Mouse (Mus musculus): ENCODE data around the gene Metap1. TPM values are rescaled to one million over a fixed set of nuclear protein-coding genes. Genes with fewer than 3 reads are reported as not detected.

The Metap1 gene
- polyA plus RNA-seq (2014; fragmentation: Illumina TruSeq; extraction: RNeasy Lipid Tissue Mini Kit (QIAGEN cat#74804); ENCODE audit: insufficient read depth, low read depth, low replicate concordance): 14.4 TPM

DNA sequence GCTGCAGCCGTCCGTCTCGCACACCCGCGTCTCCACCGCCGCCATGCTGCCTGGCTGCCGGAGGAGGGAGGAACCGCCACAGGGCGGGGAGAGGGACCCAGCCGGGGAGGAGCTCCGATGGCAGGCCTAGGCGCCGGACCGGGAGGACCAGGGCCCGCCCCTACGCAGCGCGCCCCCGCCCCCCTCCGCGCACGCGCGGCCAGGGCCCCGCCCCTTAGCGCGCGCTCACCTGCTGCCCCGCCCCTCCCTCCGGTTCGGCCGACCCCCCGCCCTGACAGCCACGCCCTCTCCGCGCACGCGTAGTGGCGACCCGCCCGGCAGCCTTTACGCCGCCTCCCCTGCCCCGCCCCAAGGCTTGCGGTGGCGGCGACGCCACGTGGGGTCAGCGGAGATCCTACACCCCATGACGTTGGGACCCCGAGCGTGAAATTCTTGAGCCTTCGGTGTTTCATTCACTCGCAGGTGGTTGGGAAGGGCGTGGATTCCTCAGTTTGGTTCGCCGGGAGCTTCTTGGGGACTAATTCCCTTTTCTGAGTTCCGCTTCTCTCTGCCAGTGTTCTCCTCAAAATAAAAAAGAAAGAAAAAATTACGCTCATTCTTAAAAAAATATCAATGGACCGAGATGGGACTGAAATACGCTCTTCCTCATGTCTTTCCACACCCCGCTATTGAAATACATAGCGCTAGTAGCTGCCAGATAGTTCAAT is at the start of gene Metap1:
TSS of gene Metap1 (minus strand) at position 189 of the 707 bp plus-strand sequence.

DNA sequence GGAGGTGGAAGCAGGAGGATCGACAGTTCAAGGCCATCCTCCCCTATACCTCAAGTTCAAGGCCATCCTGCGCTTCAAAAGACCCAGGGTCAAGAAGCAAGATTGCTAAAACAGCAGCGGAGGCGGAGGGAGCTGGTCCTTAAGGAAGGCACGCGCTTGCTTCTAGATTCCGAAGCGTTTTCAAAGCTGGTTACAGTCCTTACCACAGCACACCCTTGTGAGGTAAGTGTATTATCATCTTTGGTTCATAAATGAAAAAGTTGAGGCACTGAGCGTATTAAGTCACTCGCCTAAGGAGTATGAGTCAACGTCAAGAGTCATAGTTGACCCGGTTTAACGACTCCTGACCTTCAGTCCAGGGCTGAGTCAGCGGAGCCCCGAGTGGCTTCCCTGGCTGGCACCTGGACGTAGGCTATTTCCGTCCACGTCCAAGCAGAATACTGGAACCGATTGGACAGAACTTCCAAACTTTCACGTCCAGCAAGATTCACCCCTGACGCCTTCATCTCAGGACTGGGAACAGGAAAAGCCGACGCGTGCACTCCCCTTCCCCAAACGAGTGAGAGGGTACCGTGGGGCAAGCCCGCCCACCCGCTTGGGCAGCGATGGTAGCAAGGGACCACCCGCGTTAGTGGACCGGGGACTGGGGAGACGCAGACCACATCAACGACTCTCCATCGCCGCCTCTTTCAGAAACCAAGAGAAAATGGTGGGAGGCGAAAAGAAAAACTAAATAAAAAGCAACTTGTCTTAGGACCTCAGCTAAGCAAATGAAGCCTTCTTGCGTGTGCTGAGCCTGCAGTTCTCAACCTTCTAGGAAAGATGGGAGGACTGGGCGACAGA is 37.0 kb upstream of the Metap1 start, which contains the start of gene Eif4e:
TSS of gene Eif4e (plus strand) at position 107 of the 843 bp plus-strand sequence.

DNA sequence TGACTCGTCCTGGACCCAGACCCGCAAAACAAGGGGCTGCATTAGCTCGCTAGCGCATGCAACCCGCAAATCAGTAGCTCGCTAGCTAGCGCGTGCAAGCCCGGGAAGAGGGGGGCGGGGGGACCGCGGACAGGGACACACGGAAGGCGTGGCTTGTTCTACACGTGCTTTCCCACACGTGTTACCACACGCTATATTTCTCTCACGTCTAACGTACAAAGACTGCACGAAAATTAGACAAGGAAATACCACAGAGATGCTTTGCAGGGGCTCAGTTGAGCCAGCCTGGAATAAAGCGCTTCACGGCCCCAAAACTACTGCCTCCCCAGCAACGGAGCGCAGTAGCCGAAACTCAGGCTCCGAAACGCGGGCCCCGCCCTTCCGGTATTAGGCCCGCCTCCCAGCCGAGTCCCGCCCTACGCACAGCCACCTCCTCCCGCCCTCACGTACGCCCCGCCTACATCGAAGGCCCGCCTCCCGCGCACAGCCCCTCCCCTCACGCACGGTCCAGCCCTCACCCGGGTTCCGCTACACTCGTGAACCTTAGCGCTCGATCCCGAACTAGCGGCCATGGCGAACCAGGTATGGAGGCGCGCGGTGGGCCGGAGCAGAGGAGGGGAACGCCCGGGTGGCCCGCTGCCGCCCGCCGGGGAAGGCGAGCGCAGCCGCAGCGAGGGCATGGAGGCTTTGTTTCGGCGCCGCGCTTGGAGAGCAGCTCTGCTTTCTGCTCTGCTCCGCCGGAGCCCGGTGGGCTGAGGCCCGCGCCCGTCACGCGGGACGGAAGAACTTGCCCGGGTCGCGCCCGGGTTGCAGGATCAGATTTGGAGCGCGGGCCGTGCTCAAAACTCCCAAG is 46.5 kb downstream of the Metap1 start, which contains the start of gene Adh5:
TSS of gene Adh5 (plus strand) at position 482 of the 853 bp plus-strand sequence.

DNA sequence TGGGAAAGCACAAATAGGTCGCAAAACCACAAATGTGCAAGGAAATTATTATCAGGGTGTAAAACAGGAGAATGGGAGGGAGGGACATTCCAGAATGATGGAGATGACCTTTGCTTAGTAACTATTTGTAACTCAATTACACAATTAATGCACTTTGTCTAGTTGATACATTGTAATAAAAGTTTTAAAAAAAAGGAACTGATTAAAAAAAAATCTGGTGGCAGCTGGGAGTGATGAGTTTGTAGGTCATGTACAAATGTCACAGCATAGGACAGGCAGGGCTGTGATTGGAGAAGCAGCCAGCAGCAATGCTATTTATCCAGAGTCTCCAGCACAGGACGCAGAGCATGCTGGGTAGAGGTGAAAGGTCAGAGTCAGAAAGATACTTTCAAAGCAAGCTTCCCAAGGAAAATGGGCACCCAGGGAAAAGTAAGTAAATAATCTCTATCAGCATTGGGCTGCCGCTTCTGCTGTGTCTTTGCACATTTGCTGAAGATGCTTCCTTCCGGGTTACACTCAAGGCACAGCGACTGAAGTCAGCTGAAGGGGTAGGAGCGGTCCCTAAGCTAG is 74.1 kb downstream of the Metap1 start, which contains the start of gene Adh4:
TSS of gene Adh4 (plus strand) at position 346 of the 570 bp plus-strand sequence.

Other genes starting within 250 kb of the Metap1 start
- 162 TPM for gene Adh1, start 228.5 kb downstream of the Metap1 start, polyA plus RNA-seq (2014; fragmentation: Illumina TruSeq; extraction: RNeasy Lipid Tissue Mini Kit (QIAGEN cat#74804); ENCODE audit: insufficient read depth, low read depth, low replicate concordance)
- not detected for gene Adh6a, start 176.2 kb downstream of the Metap1 start, polyA plus RNA-seq (2014; fragmentation: Illumina TruSeq; extraction: RNeasy Lipid Tissue Mini Kit (QIAGEN cat#74804); ENCODE audit: insufficient read depth, low read depth, low replicate concordance)
- 0.40 TPM for gene Adh6b, start 147.7 kb downstream of the Metap1 start, polyA plus RNA-seq (2014; fragmentation: Illumina TruSeq; extraction: RNeasy Lipid Tissue Mini Kit (QIAGEN cat#74804); ENCODE audit: insufficient read depth, low read depth, low replicate concordance)
- gene Adh4, start 74.0 kb downstream of the Metap1 start, polyA plus RNA-seq (2014; fragmentation: Illumina TruSeq; extraction: RNeasy Lipid Tissue Mini Kit (QIAGEN cat#74804); ENCODE audit: insufficient read depth, low read depth, low replicate concordance): not detected
- 64.0 TPM for gene Adh5, start 46.4 kb downstream of the Metap1 start, polyA plus RNA-seq (2014; fragmentation: Illumina TruSeq; extraction: RNeasy Lipid Tissue Mini Kit (QIAGEN cat#74804); ENCODE audit: insufficient read depth, low read depth, low replicate concordance)
- gene Eif4e, start 36.7 kb upstream of the Metap1 start, polyA plus RNA-seq (2014; fragmentation: Illumina TruSeq; extraction: RNeasy Lipid Tissue Mini Kit (QIAGEN cat#74804); ENCODE audit: insufficient read depth, low read depth, low replicate concordance): 56.5 TPM